Mouse (Mus musculus) liver, embryonic 11.5 days (tissue): ENCODE measurements around the gene Tbc1d16. TPM values are rescaled to one million over a fixed set of nuclear protein-coding genes. Genes with fewer than 3 reads are reported as not detected.

ENCODE experiments used
- ATAC-seq: fragments of 200-750 bp; cut with Nextera tagmentation; replicated peaks from 2 replicates; pipeline ENCODE4 v1.8.0; 2017; ENCODE audit warnings: moderate number of reproducible peaks, mild to moderate bottlenecking, moderate TSS enrichment, moderate library complexity; ENCODE audit not compliant: low FRiP score
- DNase-seq: peaks from one replicate; pipeline ENCODE4 v3.0.0-alpha.2; 2017; ENCODE audit warnings: low spot score
- H3K27ac ChIP-seq: fragments of 300-500 bp; sonication (generic); 2 replicates; pipeline ENCODE4 v1.5.1; 2014; ENCODE audit warnings: mild to moderate bottlenecking, low read depth, low read length, control low read depth
- H3K27me3 ChIP-seq: fragments of 300-500 bp; sonication (generic); replicated peaks from 2 replicates; pipeline ENCODE4 v1.6.1; 2014; ENCODE audit warnings: low read length, mixed read lengths; ENCODE audit not compliant: control insufficient read depth, insufficient read depth
- H3K36me3 ChIP-seq: fragments of 300-500 bp; sonication (generic); 2 replicates; pipeline ENCODE4 v1.6.1; 2014; ENCODE audit warnings: mild to moderate bottlenecking, low read length, moderate library complexity, mixed read lengths; ENCODE audit not compliant: control insufficient read depth, insufficient read depth
- H3K4me1 ChIP-seq: fragments of 300-500 bp; sonication (generic); replicated peaks from 2 replicates; pipeline ENCODE4 v1.6.1; 2014; ENCODE audit warnings: low read length, mixed read lengths; ENCODE audit not compliant: control insufficient read depth, insufficient read depth
- H3K4me2 ChIP-seq: fragments of 300-500 bp; sonication (generic); 2 replicates; pipeline ENCODE4 v1.6.1; 2014; ENCODE audit warnings: mild to moderate bottlenecking, control low read depth, moderate library complexity
- H3K4me3 ChIP-seq: fragments of 300-500 bp; sonication (generic); 2 replicates; pipeline ENCODE4 v1.5.1; 2014; ENCODE audit warnings: low read depth, low read length, control low read depth
- H3K9ac ChIP-seq: fragments of 300-500 bp; sonication (generic); 2 replicates; pipeline ENCODE4 v1.6.1; 2014; ENCODE audit warnings: low read depth, low read length, control low read depth
- H3K9me3 ChIP-seq: fragments of 300-500 bp; sonication (generic); 2 replicates; pipeline ENCODE4 v1.6.1; 2016; ENCODE audit warnings: low read length, inconsistent platforms, mixed read lengths; ENCODE audit not compliant: control insufficient read depth
- WGBS: fragments of 180-500 bp; shearing (Covaris S2); extraction: QIAGEN DNeasy Blood & Tissue Kit; methylation state at CpG from one replicate; pipeline ENCODE4 v1.1.7; 2014; 5-methylcytosine and 5-hydroxymethylcytosine counted together
- polyA plus RNA-seq: library from polyadenylated mRNA; unstranded; fragments of >200 nt; fragmentation: Nextera tagmentation; extraction: Ambion mirVana; gene quantifications from 2 replicates; pipeline ENCODE4 v1.2.1, GENCODE M21; 2014

Tbc1d16 gene
- polyA plus RNA-seq, 1 experiment from 2014 or later, result 3.6 TPM

DNA sequence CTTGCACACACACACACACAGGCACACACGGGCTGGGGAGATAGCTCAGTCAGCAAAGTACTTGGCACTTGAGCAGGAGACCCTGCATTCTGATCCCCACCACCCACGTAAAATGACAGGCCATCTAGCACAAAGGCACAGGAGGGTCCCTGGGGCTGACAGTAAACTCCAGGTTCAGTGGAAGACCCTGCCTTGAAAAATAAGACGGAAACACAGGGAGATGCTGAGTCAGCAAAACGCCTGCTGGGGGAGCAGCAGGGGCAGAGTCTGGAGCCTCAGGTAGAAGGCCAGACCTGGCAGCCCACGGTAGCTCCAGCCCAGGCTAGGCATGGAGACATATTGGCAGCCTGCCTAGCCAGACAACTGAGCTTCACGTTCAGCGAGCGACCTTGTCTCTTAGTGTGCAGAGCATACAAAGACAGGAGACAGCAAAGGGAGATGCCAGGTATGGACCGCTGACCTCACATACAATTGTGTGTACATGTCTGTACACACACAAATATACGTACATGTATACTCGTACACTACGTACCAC, 46.4 kb downstream of the Tbc1d16 start:
- no peaks in the 10 kb centered on the region for H3K36me3 ChIP-seq
- H3K27me3 ChIP-seq, result no peaks in the 10 kb centered on the region
- WGBS, result 82% methylated on average over 12 of the region's 12 CpGs
- H3K4me1 ChIP-seq, result peaks cover 6% of the 10 kb centered on the region; the same call in 1 of the 2 replicates
- no peaks in the 10 kb centered on the region for H3K9me3 ChIP-seq
- H3K9ac ChIP-seq, result no peak overlapping the region
- no peak overlapping the region for H3K4me2 ChIP-seq
- ATAC-seq (no peak), DNase-seq (no peak)
- no peak overlapping the region for H3K27ac ChIP-seq
- no peak overlapping the region for H3K4me3 ChIP-seq

DNA sequence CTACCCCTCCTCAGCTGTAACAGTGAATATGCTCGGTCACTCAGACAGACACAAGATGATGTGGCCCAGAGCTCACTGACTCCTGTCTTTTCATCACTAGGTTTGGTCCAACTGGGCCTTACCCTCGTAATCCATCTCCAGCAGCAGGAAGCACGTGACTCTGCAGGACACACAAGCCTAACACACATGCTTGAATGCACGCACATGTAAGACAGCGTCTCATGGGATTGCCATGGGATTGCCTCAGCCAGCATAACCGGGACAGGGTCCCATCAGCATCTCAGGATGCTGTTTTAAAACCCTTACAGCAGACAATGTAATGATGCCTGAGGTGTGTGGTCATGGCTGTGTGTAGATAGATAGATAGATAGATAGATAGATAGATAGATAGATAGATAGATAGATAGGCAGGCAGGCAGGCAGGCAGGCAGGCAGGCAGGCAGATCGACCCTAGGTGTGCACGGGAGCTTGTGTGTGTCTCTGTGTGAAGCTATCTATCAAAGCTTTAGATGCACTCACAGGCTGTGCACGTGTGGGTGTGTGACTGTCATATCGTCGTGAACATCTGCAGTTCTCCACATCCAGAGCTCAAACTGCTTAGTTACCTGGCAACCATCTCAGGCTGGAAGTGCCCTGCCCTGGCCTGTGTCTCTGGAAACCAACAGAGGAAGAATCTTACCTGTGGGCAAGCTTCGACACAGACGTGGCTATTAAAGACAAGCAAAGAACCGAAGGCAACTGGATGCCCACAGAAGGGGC, 47.3 kb downstream of the Tbc1d16 start:
- H3K4me1 ChIP-seq, result peaks cover 6% of the 10 kb centered on the region; the same call in 1 of the 2 replicates
- no peak overlapping the region for H3K27ac ChIP-seq
- H3K27me3 ChIP-seq, result no peaks in the 10 kb centered on the region
- H3K36me3 ChIP-seq, result no peaks in the 10 kb centered on the region
- WGBS, result 81% methylated on average over 14 of the region's 14 CpGs
- no peak overlapping the region for H3K4me2 ChIP-seq
- H3K4me3 ChIP-seq, result no peak overlapping the region
- H3K9me3 ChIP-seq, result no peaks in the 10 kb centered on the region
- DNase-seq (no peak), ATAC-seq (no peak)
- no peak overlapping the region for H3K9ac ChIP-seq

DNA sequence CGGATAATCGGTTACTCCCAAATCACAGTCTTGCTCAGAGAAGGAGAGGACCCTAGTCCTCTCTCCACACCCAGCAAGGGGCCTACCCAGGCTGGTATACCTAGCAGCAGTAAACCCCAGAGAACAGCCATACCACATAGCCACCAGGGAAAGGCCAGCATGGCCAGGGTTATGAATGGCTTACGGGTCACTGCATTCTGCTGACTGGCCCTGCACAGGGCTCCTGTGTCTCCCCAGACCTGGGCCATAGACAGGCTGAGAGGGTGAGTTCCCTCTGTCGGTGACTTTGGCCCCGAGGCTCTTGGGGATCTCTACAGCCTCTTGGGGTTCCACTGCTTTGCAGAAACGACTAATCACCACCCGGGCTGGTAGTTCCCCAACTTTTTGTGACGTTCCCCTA, 50.0 kb downstream of the Tbc1d16 start:
- H3K9me3 ChIP-seq, result no peaks in the 10 kb centered on the region
- no peaks in the 10 kb centered on the region; the same call in 1 of the 2 replicates for H3K36me3 ChIP-seq
- H3K27me3 ChIP-seq, result no peaks in the 10 kb centered on the region
- H3K4me1 ChIP-seq, result no peaks in the 10 kb centered on the region
- no peak overlapping the region for H3K27ac ChIP-seq
- H3K4me2 ChIP-seq, result no peak overlapping the region
- DNase-seq, result no peak
- H3K9ac ChIP-seq, result no peak overlapping the region
- 84% methylated on average over 8 of the region's 8 CpGs for WGBS
- no peak for ATAC-seq
- H3K4me3 ChIP-seq, result no peak overlapping the region

DNA sequence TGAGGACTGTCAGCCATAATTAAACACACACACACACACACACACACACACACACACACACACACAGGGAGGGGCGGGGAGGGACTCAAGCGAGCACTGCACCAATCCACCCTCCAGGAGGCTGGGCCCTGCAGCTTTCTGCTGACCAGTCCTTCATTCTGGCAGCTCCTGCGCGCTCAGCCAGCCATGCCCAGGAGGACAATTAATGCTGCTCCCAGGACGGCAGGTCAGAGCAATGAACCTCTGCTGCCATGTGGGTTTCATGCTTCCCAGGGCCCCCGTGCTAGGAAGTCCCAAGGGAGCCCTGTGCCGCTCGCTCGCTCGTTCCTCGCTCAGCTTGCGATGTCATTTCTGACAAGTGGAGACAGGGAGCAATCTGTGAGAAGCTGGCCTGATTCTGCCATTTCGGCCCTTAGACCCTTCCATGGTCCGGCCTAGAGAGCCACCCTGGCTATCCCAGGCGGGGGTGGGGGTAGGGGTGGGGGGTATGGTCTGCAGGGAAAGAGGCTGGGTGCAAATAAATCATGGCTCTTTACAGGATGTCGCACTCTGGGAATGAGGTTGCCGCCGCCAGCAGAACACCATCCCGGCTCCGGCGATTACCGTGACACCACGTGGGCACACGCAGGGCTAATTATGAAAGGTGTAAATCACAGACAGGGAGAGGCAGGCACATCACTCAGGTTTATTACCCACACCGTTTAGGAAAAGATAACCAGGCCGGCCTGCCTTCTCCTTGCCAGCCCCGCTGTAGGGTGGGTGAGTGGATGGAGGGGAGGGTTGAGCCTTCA, 51.7 kb downstream of the Tbc1d16 start:
- Histone ChIP-seq H3K4me3 (no peak overlapping the region), H3K36me3 (no peaks in the 10 kb centered on the region; the same call in 1 of the 2 replicates)
- ATAC-seq, result no peak

DNA sequence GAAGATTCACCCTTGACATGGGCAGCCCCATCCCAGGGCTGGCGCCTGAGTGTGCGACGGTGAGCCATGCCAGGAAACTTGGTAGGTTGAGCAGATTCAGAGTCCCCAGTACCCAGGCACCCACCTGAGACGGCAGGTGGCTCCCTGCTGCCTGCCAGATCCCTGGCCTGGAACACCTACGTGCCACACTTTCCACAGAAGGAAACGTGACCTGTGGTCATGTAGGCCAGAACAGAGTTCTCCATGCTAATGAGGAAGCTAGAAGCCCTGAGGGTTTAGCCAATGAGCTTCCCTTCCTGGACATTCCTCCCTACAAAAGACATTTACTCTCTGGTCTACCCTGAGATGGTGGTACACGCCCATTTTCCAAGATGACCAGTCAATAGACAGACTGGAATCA, 56.7 kb downstream of the Tbc1d16 start:
- Histone ChIP-seq H3K4me1 (no peaks in the 10 kb centered on the region), H3K4me3 (no peak overlapping the region)
- WGBS, result 88% methylated on average over 7 of the region's 7 CpGs

More for the DNA sequence above, 51.7 kb downstream of the Tbc1d16 start:
- DNase-seq, result no peak
- Histone ChIP-seq H3K4me1 (no peaks in the 10 kb centered on the region), H3K27ac (no peak overlapping the region), H3K9ac (no peak overlapping the region), H3K4me2 (no peak overlapping the region), H3K27me3 (no peaks in the 10 kb centered on the region), H3K9me3 (no peaks in the 10 kb centered on the region)
- 79% methylated on average over 27 of the region's 27 CpGs for WGBS

DNA sequence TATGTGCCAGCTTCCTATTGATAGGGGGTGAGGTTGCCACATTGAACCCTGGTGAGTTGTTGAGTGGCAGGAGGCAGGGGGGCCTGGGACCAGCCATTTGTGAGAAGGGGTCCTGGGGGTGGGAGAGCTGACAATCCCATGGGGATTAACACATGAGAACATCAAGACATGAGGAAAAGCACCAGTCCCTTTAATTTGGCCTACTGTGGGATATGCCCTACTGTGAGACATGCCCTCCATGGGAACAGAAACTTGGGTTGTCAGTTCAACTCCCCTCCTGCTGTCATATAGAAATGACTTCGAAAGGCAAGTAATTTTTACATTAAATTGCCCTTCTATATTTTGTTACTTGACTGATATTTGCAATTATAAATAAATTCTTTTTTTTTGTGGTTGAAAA, 59.4 kb downstream of the Tbc1d16 start:
- Histone ChIP-seq H3K4me1 (no peaks in the 10 kb centered on the region), H3K36me3 (no peaks in the 10 kb centered on the region; the same call in 1 of the 2 replicates), H3K27me3 (no peaks in the 10 kb centered on the region), H3K4me3 (no peak overlapping the region), H3K9me3 (no peaks in the 10 kb centered on the region), H3K27ac (no peak overlapping the region), H3K9ac (no peak overlapping the region), H3K4me2 (no peak overlapping the region)
- WGBS, result 76% methylated on average over 1 of the region's 1 CpGs
- no peak for ATAC-seq
- DNase-seq, result no peak

More for the DNA sequence above, 56.7 kb downstream of the Tbc1d16 start:
- H3K4me2 ChIP-seq, result no peak overlapping the region
- H3K9ac ChIP-seq, result no peak overlapping the region
- no peaks in the 10 kb centered on the region for H3K9me3 ChIP-seq
- H3K27ac ChIP-seq, result no peak overlapping the region
- H3K36me3 ChIP-seq, result no peaks in the 10 kb centered on the region; the same call in 1 of the 2 replicates
- no peak for DNase-seq
- H3K27me3 ChIP-seq, result no peaks in the 10 kb centered on the region
- ATAC-seq, result no peak

DNA sequence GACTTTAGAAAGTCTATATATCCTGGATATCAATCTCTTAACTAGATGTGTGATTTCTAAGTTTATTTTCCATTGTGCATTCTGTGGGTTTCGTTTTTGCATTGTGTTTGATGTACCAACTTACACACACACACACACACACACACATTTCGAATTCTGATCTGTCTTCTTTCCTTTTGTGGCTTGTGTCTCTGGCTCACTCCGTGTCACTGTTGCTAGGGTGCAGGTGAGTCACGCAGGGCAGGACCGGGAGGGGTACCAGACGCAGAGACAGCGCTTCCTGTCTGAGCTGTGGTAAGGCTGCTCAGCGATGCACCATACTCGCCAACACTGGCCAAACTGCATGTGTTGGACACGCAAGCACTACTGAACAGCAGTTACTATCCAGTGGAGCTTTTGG, 62.3 kb downstream of the Tbc1d16 start:
- Histone ChIP-seq H3K27ac (no peak overlapping the region), H3K4me2 (no peak overlapping the region), H3K9ac (no peak overlapping the region), H3K4me1 (peaks cover 4% of the 10 kb centered on the region; the same call in 1 of the 2 replicates), H3K27me3 (no peaks in the 10 kb centered on the region), H3K4me3 (no peak overlapping the region), H3K9me3 (no peaks in the 10 kb centered on the region), H3K36me3 (no peaks in the 10 kb centered on the region)
- WGBS, result 66% methylated on average over 10 of the region's 10 CpGs
- DNase-seq (no peak), ATAC-seq (no peak)

DNA sequence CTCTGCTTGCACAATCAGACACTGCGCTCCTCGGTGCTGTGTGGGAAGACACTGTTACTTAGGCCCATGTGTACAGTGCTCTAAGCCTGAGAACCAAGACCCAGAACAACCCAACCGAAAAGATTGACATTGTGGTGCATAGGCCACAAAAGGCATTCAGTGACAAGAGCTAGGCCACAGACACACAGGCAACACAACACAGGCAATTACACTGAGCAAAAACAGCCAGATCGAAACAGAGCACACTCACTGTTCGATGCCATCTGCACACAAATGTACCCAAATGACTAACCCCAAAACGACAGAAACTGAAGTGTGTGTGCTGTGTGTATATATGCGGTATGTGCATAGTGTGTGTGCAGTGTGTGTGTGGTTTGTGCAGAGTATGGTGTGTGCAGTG, 63.9 kb downstream of the Tbc1d16 start:
- Histone ChIP-seq H3K4me3 (no peak overlapping the region), H3K9ac (no peak overlapping the region), H3K27me3 (no peaks in the 10 kb centered on the region), H3K9me3 (no peaks in the 10 kb centered on the region), H3K27ac (no peak overlapping the region), H3K36me3 (no peaks in the 10 kb centered on the region), H3K4me1 (peaks cover 7% of the 10 kb centered on the region; the same call in 1 of the 2 replicates), H3K4me2 (no peak overlapping the region)
- DNase-seq (no peak), ATAC-seq (no peak)
- WGBS, result 89% methylated on average over 7 of the region's 7 CpGs
